Mouse (Mus musculus): Measurements from ENCODE around the gene Mark3.

GRCm38 (mm10) chr12:111562276-111562814 lies 12.0 kb upstream of the Mark3 start:
- no peak for TF ChIP-seq CTCF (IDR thresholded peaks at IDR 0.05 in 2 of 3, conservative IDR thresholded peaks at IDR 0.05 in 1 of 3; ENCODE audit: control insufficient read depth in 1 of 3, insufficient read depth in 1 of 3, low read depth in 2 of 3, low read length in 3 of 3, poor library complexity in 1 of 3, severe bottlenecking in 1 of 3)
- TF ChIP-seq POLR2A (IDR thresholded peaks at IDR 0.05; ENCODE audit: control insufficient read depth in 1 of 2, insufficient read depth in 1 of 2, low read depth in 1 of 2, low read length in 2 of 2, poor library complexity in 1 of 2), result no peak
- no peak for TF ChIP-seq ZNF384 (IDR thresholded peaks at IDR 0.05; ENCODE audit: low read depth, low read length)
- TF ChIP-seq TAL1 (IDR thresholded peaks at IDR 0.05; ENCODE audit: low read length), result no peak
- no peak for TF ChIP-seq RCOR1 (IDR thresholded peaks at IDR 0.05; ENCODE audit: low read depth, low read length)
- TF ChIP-seq NRF1 (IDR thresholded peaks at IDR 0.05; ENCODE audit: insufficient read depth, low read depth, low read length, poor library complexity, severe bottlenecking), result no peak
- TF ChIP-seq GATA1 (IDR thresholded peaks at IDR 0.05; ENCODE audit: low read depth, low read length), result no peak
- no peak for TF ChIP-seq TBP (IDR thresholded peaks at IDR 0.05; ENCODE audit: low read depth, low read length)
- no peak for TF ChIP-seq ZC3H11A (IDR thresholded peaks at IDR 0.05; ENCODE audit: low read depth, low read length)
